Mouse (Mus musculus): Measurements from ENCODE around the gene D630045J12Rik. TPM values are rescaled to one million over a fixed set of nuclear protein-coding genes. Genes with fewer than 3 reads are reported as not detected.

Gene D630045J12Rik
- polyA plus RNA-seq, 1 experiment from 2014 or later: 0.26 TPM

GRCm38 (mm10) chr6:38140402-38140801 is 113.4 kb downstream of the D630045J12Rik start:
- Histone ChIP-seq H3K27me3 (ENCODE audit: control insufficient read depth, insufficient read depth, low read depth, low read length) (no peaks in the 10 kb centered on the region), H3K4me2 (ENCODE audit: low read depth, low read length) (no peak overlapping the region), H3K4me1 (ENCODE audit: control insufficient read depth, low read depth, low read length) (no peaks in the 10 kb centered on the region; the same call in none of the 2 replicates), H3K9me3 (replicated peaks; ENCODE audit: control insufficient read depth, low read length) (no peaks in the 10 kb centered on the region), H3K36me3 (ENCODE audit: control insufficient read depth, insufficient read depth) (no peaks in the 10 kb centered on the region), H3K4me3 (ENCODE audit: low read depth, low read length) (no peak overlapping the region), H3K27ac (ENCODE audit: low read length) (no peak overlapping the region), H3K9ac (ENCODE audit: low read depth, low read length) (no peak overlapping the region)
- WGBS (ENCODE audit: insufficient replicate concordance): 69% methylated on average over 9 of the region's 9 CpGs
- no peak for ATAC-seq (ENCODE audit: low read depth)

GRCm38 (mm10) chr6:38139086-38139485 is 114.7 kb downstream of the D630045J12Rik start:
- no peak overlapping the region for H3K4me3 ChIP-seq (ENCODE audit: low read depth, low read length)
- H3K9ac ChIP-seq (ENCODE audit: low read depth, low read length): no peak overlapping the region

GRCm38 (mm10) chr6:38134806-38135559 is 118.8 kb downstream of the D630045J12Rik start:
- H3K9me3 ChIP-seq (replicated peaks; ENCODE audit: control insufficient read depth, low read length): no peaks in the 10 kb centered on the region
- no peak for ATAC-seq (ENCODE audit: low read depth)
- H3K36me3 ChIP-seq (ENCODE audit: control insufficient read depth, insufficient read depth): no peaks in the 10 kb centered on the region
- no peak overlapping the region for H3K4me3 ChIP-seq (ENCODE audit: low read depth, low read length)
- H3K27me3 ChIP-seq (ENCODE audit: control insufficient read depth, insufficient read depth, low read depth, low read length): no peaks in the 10 kb centered on the region
- no peak overlapping the region for H3K27ac ChIP-seq (ENCODE audit: low read length)
- no peak overlapping the region for H3K9ac ChIP-seq (ENCODE audit: low read depth, low read length)
- H3K4me1 ChIP-seq (ENCODE audit: control insufficient read depth, low read depth, low read length): no peaks in the 10 kb centered on the region
- WGBS (ENCODE audit: insufficient replicate concordance): 69% methylated on average over 8 of the region's 8 CpGs
- H3K4me2 ChIP-seq (ENCODE audit: low read depth, low read length): no peak overlapping the region

More at GRCm38 (mm10) chr6:38139086-38139485, 114.7 kb downstream of the D630045J12Rik start:
- no peak overlapping the region for H3K4me2 ChIP-seq (ENCODE audit: low read depth, low read length)
- no peaks in the 10 kb centered on the region for H3K27me3 ChIP-seq (ENCODE audit: control insufficient read depth, insufficient read depth, low read depth, low read length)
- H3K9me3 ChIP-seq (replicated peaks; ENCODE audit: control insufficient read depth, low read length): no peaks in the 10 kb centered on the region
- 56% methylated on average over 3 of the region's 3 CpGs for WGBS (ENCODE audit: insufficient replicate concordance)
- no peak for ATAC-seq (ENCODE audit: low read depth)
- H3K36me3 ChIP-seq (ENCODE audit: control insufficient read depth, insufficient read depth): no peaks in the 10 kb centered on the region
- H3K27ac ChIP-seq (ENCODE audit: low read length): no peak overlapping the region
- no peaks in the 10 kb centered on the region for H3K4me1 ChIP-seq (ENCODE audit: control insufficient read depth, low read depth, low read length)

GRCm38 (mm10) chr6:38131801-38132231 is 122.0 kb downstream of the D630045J12Rik start:
- WGBS (ENCODE audit: insufficient replicate concordance): 60% methylated on average over 4 of the region's 4 CpGs
- no peaks in the 10 kb centered on the region for H3K36me3 ChIP-seq (ENCODE audit: control insufficient read depth, insufficient read depth)
- no peak overlapping the region for H3K4me2 ChIP-seq (ENCODE audit: low read depth, low read length)
- no peaks in the 10 kb centered on the region for H3K9me3 ChIP-seq (replicated peaks; ENCODE audit: control insufficient read depth, low read length)
- H3K4me1 ChIP-seq (ENCODE audit: control insufficient read depth, low read depth, low read length): no peaks in the 10 kb centered on the region
- H3K27ac ChIP-seq (ENCODE audit: low read length): no peak overlapping the region
- H3K9ac ChIP-seq (ENCODE audit: low read depth, low read length): no peak overlapping the region
- ATAC-seq (ENCODE audit: low read depth): no peak
- H3K4me3 ChIP-seq (ENCODE audit: low read depth, low read length): no peak overlapping the region
- H3K27me3 ChIP-seq (ENCODE audit: control insufficient read depth, insufficient read depth, low read depth, low read length): no peaks in the 10 kb centered on the region

GRCm38 (mm10) chr6:38129883-38130282 is 123.9 kb downstream of the D630045J12Rik start:
- Histone ChIP-seq H3K9ac (ENCODE audit: low read depth, low read length) (no peak overlapping the region), H3K27me3 (ENCODE audit: control insufficient read depth, insufficient read depth, low read depth, low read length) (no peaks in the 10 kb centered on the region), H3K4me1 (ENCODE audit: control insufficient read depth, low read depth, low read length) (no peaks in the 10 kb centered on the region), H3K36me3 (ENCODE audit: control insufficient read depth, insufficient read depth) (no peaks in the 10 kb centered on the region), H3K27ac (ENCODE audit: low read length) (no peak overlapping the region), H3K9me3 (replicated peaks; ENCODE audit: control insufficient read depth, low read length) (no peaks in the 10 kb centered on the region), H3K4me3 (ENCODE audit: low read depth, low read length) (no peak overlapping the region), H3K4me2 (ENCODE audit: low read depth, low read length) (no peak overlapping the region)
- 80% methylated on average over 5 of the region's 5 CpGs for WGBS (ENCODE audit: insufficient replicate concordance)
- ATAC-seq (ENCODE audit: low read depth): no peak

GRCm38 (mm10) chr6:38128115-38128514 is 125.7 kb downstream of the D630045J12Rik start:
- Histone ChIP-seq H3K9ac (ENCODE audit: low read depth, low read length) (no peak overlapping the region), H3K4me3 (ENCODE audit: low read depth, low read length) (no peak overlapping the region), H3K36me3 (ENCODE audit: control insufficient read depth, insufficient read depth) (no peaks in the 10 kb centered on the region), H3K27ac (ENCODE audit: low read length) (no peak overlapping the region), H3K4me1 (ENCODE audit: control insufficient read depth, low read depth, low read length) (no peaks in the 10 kb centered on the region), H3K27me3 (ENCODE audit: control insufficient read depth, insufficient read depth, low read depth, low read length) (no peaks in the 10 kb centered on the region), H3K9me3 (replicated peaks; ENCODE audit: control insufficient read depth, low read length) (no peaks in the 10 kb centered on the region), H3K4me2 (ENCODE audit: low read depth, low read length) (no peak overlapping the region)
- no peak for ATAC-seq (ENCODE audit: low read depth)
- 75% methylated on average over 14 of the region's 14 CpGs for WGBS (ENCODE audit: insufficient replicate concordance)

GRCm38 (mm10) chr6:38125462-38125861 is 128.3 kb downstream of the D630045J12Rik start:
- H3K4me3 ChIP-seq (ENCODE audit: low read depth, low read length): no peak overlapping the region
- H3K9ac ChIP-seq (ENCODE audit: low read depth, low read length): no peak overlapping the region
- no peaks in the 10 kb centered on the region for H3K36me3 ChIP-seq (ENCODE audit: control insufficient read depth, insufficient read depth)
- no peaks in the 10 kb centered on the region for H3K27me3 ChIP-seq (ENCODE audit: control insufficient read depth, insufficient read depth, low read depth, low read length)
- 69% methylated on average over 3 of the region's 3 CpGs for WGBS (ENCODE audit: insufficient replicate concordance)
- no peaks in the 10 kb centered on the region for H3K9me3 ChIP-seq (replicated peaks; ENCODE audit: control insufficient read depth, low read length)
- no peak for ATAC-seq (ENCODE audit: low read depth)
- H3K4me2 ChIP-seq (ENCODE audit: low read depth, low read length): no peak overlapping the region
- H3K27ac ChIP-seq (ENCODE audit: low read length): no peak overlapping the region
- H3K4me1 ChIP-seq (ENCODE audit: control insufficient read depth, low read depth, low read length): no peaks in the 10 kb centered on the region

- Histone ChIP-seq H3K9ac (ENCODE audit: low read depth, low read length) (no peak overlapping the region), H3K36me3 (ENCODE audit: control insufficient read depth, insufficient read depth) (no peaks in the 10 kb centered on the region), H3K27ac (ENCODE audit: low read length) (no peak overlapping the region), H3K4me1 (ENCODE audit: control insufficient read depth, low read depth, low read length) (peaks cover 1% of the 10 kb centered on the region; the same call in 1 of the 2 replicates), H3K4me2 (ENCODE audit: low read depth, low read length) (no peak overlapping the region), H3K4me3 (ENCODE audit: low read depth, low read length) (no peak overlapping the region), H3K27me3 (ENCODE audit: control insufficient read depth, insufficient read depth, low read depth, low read length) (no peaks in the 10 kb centered on the region), H3K9me3 (replicated peaks; ENCODE audit: control insufficient read depth, low read length) (no peaks in the 10 kb centered on the region)
- 64% methylated on average over 5 of the region's 5 CpGs for WGBS (ENCODE audit: insufficient replicate concordance)
- ATAC-seq (ENCODE audit: low read depth): no peak
Measured at GRCm38 (mm10) chr6:38124882-38125281, 128.9 kb downstream of the D630045J12Rik start.

GRCm38 (mm10) chr6:38124207-38124835 is 129.5 kb downstream of the D630045J12Rik start, which contains the start of gene Atp6v0a4:
TSS of gene Atp6v0a4 (minus strand) at chr6:38124586.
- no peak for ATAC-seq (ENCODE audit: low read depth)
- H3K36me3 ChIP-seq (ENCODE audit: control insufficient read depth, insufficient read depth): no peaks in the 10 kb centered on the region
- H3K9me3 ChIP-seq (replicated peaks; ENCODE audit: control insufficient read depth, low read length): no peaks in the 10 kb centered on the region
- 69% methylated on average over 7 of the region's 7 CpGs for WGBS (ENCODE audit: insufficient replicate concordance)
- no peak within 1 kb of the TSS for H3K4me2 ChIP-seq (ENCODE audit: low read depth, low read length)
- H3K27ac ChIP-seq (ENCODE audit: low read length): no peak within 1 kb of the TSS
- H3K4me3 ChIP-seq (ENCODE audit: low read depth, low read length): no peak within 1 kb of the TSS
- H3K4me1 ChIP-seq (ENCODE audit: control insufficient read depth, low read depth, low read length): peaks cover 4% of the 10 kb centered on the region; the same call in 1 of the 2 replicates
- no peak within 1 kb of the TSS for H3K9ac ChIP-seq (ENCODE audit: low read depth, low read length)
- no peaks in the 10 kb centered on the region for H3K27me3 ChIP-seq (ENCODE audit: control insufficient read depth, insufficient read depth, low read depth, low read length)
